Mouse (Mus musculus) lung, embryonic 14.5 days (tissue): Measurements from ENCODE around the gene Ildr2. TPM values are rescaled to one million over a fixed set of nuclear protein-coding genes. Genes with fewer than 3 reads are reported as not detected.

ENCODE experiments used
- ATAC-seq: fragments of 200-750 bp; cut with Nextera tagmentation; 2 replicates; pipeline ENCODE4 v1.8.0; 2017; ENCODE audit warnings: mild to moderate bottlenecking, moderate TSS enrichment, moderate library complexity; ENCODE audit not compliant: insufficient read depth
- DNase-seq: peaks from one replicate; pipeline ENCODE4 v3.0.0-alpha.2; 2015
- H3K27ac ChIP-seq: fragments of 300-500 bp; sonication (generic); 2 replicates; pipeline ENCODE4 v1.5.1; 2014; ENCODE audit warnings: low read depth, mild to moderate bottlenecking, moderate library complexity
- H3K27me3 ChIP-seq: fragments of 300-500 bp; sonication (generic); 2 replicates; pipeline ENCODE4 v1.6.1; 2014; ENCODE audit warnings: low read length, control low read depth; ENCODE audit not compliant: insufficient read depth
- H3K36me3 ChIP-seq: fragments of 300-500 bp; sonication (generic); 2 replicates; pipeline ENCODE4 v1.6.1; 2014; ENCODE audit warnings: control low read depth; ENCODE audit not compliant: insufficient read depth
- H3K4me1 ChIP-seq: fragments of 300-500 bp; sonication (generic); 2 replicates; pipeline ENCODE4 v1.6.1; 2014; ENCODE audit warnings: antibody characterized with exemption, control low read depth; ENCODE audit not compliant: insufficient read depth
- H3K4me2 ChIP-seq: fragments of 300-500 bp; sonication (generic); 2 replicates; pipeline ENCODE4 v1.6.1; 2014; ENCODE audit warnings: mild to moderate bottlenecking
- H3K4me3 ChIP-seq: fragments of 300-500 bp; sonication (generic); 2 replicates; pipeline ENCODE4 v1.5.1; 2014; ENCODE audit warnings: low read depth, low read length
- H3K9ac ChIP-seq: fragments of 300-500 bp; sonication (generic); 2 replicates; pipeline ENCODE4 v1.6.1; 2014
- H3K9me3 ChIP-seq: fragments of 300-500 bp; sonication (generic); 2 replicates; pipeline ENCODE4 v1.6.1; 2016; ENCODE audit warnings: low read depth, low read length, control low read depth
- CTCF ChIP-seq: IDR thresholded peaks from 2 replicates; pipeline ENCODE4 v1.5.1; 2016; ENCODE audit warnings: antibody characterized with exemption, low read depth
- WGBS: fragments of 180-500 bp; shearing (Covaris S2); extraction: QIAGEN DNeasy Blood & Tissue Kit; methylation state at CpG from one replicate; pipeline ENCODE4 v1.1.7; 2014; 5-methylcytosine and 5-hydroxymethylcytosine counted together
- polyA plus RNA-seq: library from polyadenylated mRNA; unstranded; fragments of >200 nt; fragmentation: Nextera tagmentation; extraction: Ambion mirVana; gene quantifications from 2 replicates; pipeline ENCODE4 v1.2.1, GENCODE M21; 2014

Gene Ildr2
- polyA plus RNA-seq, 1 experiment from 2014 or later = 1.3 TPM

DNA sequence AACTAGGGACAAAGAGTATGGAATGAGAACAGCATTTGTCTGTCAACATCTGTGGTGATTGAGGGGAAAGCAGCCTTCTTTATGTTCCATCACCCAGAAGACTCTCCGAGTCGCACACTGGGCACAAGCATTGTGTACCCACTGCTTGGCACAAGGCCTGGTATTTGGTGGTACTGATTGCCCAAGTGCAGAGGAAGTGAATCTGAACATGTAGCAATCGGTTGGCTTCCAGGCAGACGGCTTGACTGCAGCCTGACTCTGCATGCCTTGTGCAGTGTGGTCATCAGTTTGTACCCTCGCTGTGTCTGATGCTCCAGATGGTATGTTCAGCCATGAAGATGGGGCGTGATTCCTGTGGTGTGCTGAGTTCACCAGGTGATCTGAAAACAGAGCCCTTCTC is 85.2 kb downstream of the Ildr2 start:
- no peak overlapping the region for H3K27ac ChIP-seq
- H3K4me2 ChIP-seq = no peak overlapping the region
- no peaks in the 10 kb centered on the region for H3K36me3 ChIP-seq
- no peak overlapping the region for H3K4me3 ChIP-seq
- no peaks in the 10 kb centered on the region for H3K4me1 ChIP-seq
- H3K27me3 ChIP-seq = no peaks in the 10 kb centered on the region
- H3K9ac ChIP-seq = no peak overlapping the region
- DNase-seq = no peak
- 79% methylated on average over 6 of the region's 6 CpGs for WGBS
- ATAC-seq = no peak
- no peaks in the 10 kb centered on the region for H3K9me3 ChIP-seq
- TF ChIP-seq CTCF = no peak

DNA sequence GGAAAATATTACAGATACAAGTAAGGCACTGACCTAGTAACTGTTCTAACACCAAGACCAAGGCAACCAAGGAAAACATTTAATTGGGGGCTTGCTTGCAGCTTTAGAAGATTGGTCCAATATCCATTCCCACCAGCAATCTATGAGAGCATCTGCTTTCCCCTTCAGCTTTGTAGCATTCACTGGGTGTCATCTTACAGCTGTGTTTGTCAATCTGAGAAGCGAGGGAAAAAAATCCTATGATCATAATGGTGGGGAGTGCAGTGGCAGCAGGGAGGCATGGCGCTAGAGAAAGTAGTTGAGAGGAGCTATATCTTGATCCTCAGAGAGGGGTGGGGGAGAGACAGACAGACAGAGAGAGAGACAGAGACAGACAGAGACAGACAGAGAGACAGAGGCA is 88.1 kb downstream of the Ildr2 start:
- WGBS = 45% methylated on average over 2 of the region's 2 CpGs
- no peaks in the 10 kb centered on the region for H3K9me3 ChIP-seq
- no peak overlapping the region for H3K4me2 ChIP-seq
- H3K9ac ChIP-seq = no peak overlapping the region
- no peaks in the 10 kb centered on the region for H3K36me3 ChIP-seq
- no peaks in the 10 kb centered on the region for H3K4me1 ChIP-seq
- H3K27ac ChIP-seq = no peak overlapping the region
- DNase-seq (no peak), ATAC-seq (no peak)
- TF ChIP-seq CTCF = no peak
- no peak overlapping the region for H3K4me3 ChIP-seq
- H3K27me3 ChIP-seq = no peaks in the 10 kb centered on the region

DNA sequence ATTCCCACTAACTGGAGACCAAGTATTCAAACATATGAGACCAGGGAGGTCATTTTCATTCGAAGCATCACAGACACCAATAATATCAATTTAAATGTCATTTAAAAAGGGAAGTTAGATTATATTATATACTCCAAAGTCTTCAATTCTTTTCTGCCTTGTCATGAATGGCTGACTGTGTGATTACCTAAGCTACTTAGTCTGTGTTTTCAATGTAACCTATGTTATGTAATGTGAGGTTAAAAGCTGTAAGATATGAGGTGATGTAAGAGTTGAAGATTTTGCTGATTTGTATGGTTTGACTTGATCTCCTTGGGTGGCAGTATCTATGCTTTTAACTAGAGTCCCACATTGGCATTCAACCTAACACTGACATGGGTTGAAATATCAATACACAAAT is 88.6 kb downstream of the Ildr2 start:
- Histone ChIP-seq H3K4me1 (no peaks in the 10 kb centered on the region), H3K4me2 (no peak overlapping the region), H3K27ac (no peak overlapping the region), H3K36me3 (no peaks in the 10 kb centered on the region), H3K9me3 (no peaks in the 10 kb centered on the region), H3K4me3 (no peak overlapping the region), H3K27me3 (no peaks in the 10 kb centered on the region), H3K9ac (no peak overlapping the region)
- no peak for DNase-seq
- TF ChIP-seq CTCF = no peak
- WGBS = 64% methylated on average over 1 of the region's 1 CpGs
- ATAC-seq = no peak

DNA sequence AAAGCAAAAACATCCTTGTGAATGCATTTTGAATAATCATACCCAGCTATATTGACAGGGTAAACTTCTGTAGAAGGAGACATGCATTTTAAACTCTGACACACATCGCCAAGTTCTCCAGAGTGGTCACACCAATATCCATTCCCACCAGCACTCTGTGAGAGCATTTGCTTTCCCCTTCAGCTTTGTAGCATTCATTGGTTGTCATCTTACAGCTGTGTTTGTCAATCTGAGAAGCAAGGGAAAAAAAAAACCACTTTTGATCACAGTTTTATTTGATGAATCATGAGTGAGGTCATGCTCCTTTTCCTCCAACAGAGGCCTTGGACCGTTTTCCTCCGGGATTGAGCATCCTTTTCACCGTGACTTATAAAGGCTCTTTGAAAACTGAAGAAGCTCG is 89.6 kb downstream of the Ildr2 start:
- DNase-seq (no peak), ATAC-seq (no peak)
- no peaks in the 10 kb centered on the region for H3K4me1 ChIP-seq
- H3K9me3 ChIP-seq = no peaks in the 10 kb centered on the region
- no peak overlapping the region for H3K27ac ChIP-seq
- no peak for TF ChIP-seq CTCF
- H3K36me3 ChIP-seq = no peaks in the 10 kb centered on the region
- no peak overlapping the region for H3K9ac ChIP-seq
- H3K27me3 ChIP-seq = no peaks in the 10 kb centered on the region
- H3K4me2 ChIP-seq = no peak overlapping the region
- 53% methylated on average over 5 of the region's 5 CpGs for WGBS
- H3K4me3 ChIP-seq = no peak overlapping the region

DNA sequence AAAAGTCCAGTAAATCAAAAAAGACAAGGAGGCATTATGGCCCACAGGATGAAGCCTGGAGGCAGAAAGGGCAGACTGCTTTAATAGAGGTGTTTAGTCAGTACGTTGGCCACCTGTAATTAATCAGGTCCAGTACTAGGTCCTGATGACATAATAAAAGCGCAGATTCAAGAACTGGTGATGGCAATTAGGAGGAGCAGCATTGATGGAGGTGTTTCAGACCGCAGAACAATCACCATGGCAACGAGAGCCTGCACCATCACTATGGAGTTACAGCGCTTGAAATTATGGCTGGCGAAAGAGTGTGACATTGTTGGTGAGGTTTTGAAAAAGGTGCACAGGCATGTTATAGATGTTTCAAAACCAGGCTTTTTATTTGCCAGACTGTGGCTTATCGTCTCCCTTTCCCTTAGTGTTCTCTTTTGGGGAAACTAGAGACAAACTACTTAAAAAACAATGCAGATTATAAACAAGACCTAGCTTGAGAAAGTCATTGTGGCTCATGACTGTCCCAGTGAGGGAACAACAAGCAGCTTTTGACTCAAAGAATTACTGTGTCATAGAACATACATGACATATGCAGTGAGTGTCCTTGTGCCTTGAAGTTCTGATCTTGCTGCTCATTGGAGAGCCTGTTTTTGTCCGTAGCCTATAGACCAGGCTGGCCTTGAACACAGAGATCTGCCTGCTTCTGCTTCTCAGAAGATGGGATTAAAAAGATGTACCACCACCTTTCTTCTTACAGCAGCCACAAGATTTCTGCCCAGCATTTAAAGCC is 90.5 kb downstream of the Ildr2 start:
- no peak for DNase-seq

DNA sequence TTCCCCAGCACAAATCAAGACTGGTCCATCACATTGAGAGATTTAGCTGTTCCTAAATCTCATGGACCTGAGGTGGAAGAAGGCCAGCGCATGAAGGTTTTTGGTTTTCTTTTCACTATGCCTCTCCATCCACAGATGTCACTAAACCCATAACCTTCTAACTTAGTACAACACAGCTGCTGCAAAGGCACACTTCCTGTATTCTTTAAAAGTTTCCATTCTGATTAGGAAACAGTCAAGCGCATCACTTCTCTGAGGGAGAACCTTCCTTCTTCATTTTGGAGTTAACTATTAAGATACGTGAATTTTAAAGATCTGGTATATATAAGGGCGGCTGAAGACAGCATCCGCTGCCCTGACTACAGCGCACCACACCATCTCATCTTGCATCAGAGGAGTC is 91.7 kb downstream of the Ildr2 start:
- Histone ChIP-seq H3K36me3 (no peaks in the 10 kb centered on the region), H3K27me3 (no peaks in the 10 kb centered on the region), H3K4me3 (no peak overlapping the region), H3K4me1 (no peaks in the 10 kb centered on the region), H3K4me2 (no peak overlapping the region), H3K27ac (no peak overlapping the region), H3K9ac (no peak overlapping the region), H3K9me3 (no peaks in the 10 kb centered on the region)
- TF ChIP-seq CTCF = no peak
- DNase-seq (no peak), ATAC-seq (no peak)
- WGBS = 95% methylated on average over 6 of the region's 6 CpGs

More for the DNA sequence above, 90.5 kb downstream of the Ildr2 start:
- Histone ChIP-seq H3K27me3 (no peaks in the 10 kb centered on the region), H3K9me3 (no peaks in the 10 kb centered on the region), H3K4me1 (no peaks in the 10 kb centered on the region), H3K27ac (no peak overlapping the region), H3K4me2 (no peak overlapping the region), H3K9ac (no peak overlapping the region), H3K4me3 (no peak overlapping the region), H3K36me3 (no peaks in the 10 kb centered on the region)
- no peak for TF ChIP-seq CTCF
- no peak for ATAC-seq
- WGBS = 83% methylated on average over 8 of the region's 8 CpGs

DNA sequence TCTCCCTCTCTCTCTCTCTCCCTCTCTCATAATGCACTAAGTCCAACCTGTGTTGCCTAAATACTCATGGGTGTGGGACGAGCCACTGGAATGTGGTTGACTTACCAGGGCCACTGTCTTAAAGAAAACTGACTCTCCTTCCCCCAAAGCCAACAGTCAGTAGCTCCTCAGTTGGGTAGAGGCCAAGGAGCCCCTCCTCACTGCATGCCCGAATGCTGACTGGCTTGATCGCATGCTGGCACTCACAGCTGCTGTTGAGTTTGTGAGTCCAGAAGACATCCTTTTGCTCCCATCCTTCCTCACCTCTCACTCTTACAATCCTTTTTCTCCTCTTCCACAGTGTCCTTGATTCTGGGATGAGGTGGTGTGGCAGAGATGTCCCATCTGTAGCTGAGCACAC is 93.0 kb downstream of the Ildr2 start:
- H3K9ac ChIP-seq = no peak overlapping the region
- no peak overlapping the region for H3K4me3 ChIP-seq
- H3K9me3 ChIP-seq = no peaks in the 10 kb centered on the region
- no peak for TF ChIP-seq CTCF
- H3K27ac ChIP-seq = no peak overlapping the region
- WGBS = 59% methylated on average over 3 of the region's 3 CpGs
- ATAC-seq = no peak
- no peak for DNase-seq
- H3K4me2 ChIP-seq = no peak overlapping the region
- H3K36me3 ChIP-seq = no peaks in the 10 kb centered on the region
- no peaks in the 10 kb centered on the region for H3K4me1 ChIP-seq
- H3K27me3 ChIP-seq = no peaks in the 10 kb centered on the region

DNA sequence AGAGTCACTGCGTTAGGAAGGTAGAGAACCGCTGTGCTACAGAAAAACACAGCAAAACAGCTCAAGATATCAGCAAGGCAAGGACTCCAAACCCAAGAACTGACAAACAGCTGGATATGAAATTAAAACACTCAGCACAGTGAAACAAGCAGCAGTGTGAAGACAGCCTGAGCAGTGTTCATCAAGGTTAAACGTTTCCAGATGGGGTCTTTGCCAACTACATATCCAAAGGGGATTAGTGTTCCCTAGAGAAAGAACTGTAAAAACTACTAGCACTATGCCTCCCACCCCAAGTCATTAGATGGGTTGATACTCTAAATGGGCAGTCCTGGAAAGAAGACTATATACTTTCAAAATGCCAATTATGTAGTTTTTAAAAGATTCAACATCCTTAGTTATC is 95.4 kb downstream of the Ildr2 start:
- DNase-seq (no peak), ATAC-seq (no peak)
- Histone ChIP-seq H3K9ac (no peak overlapping the region), H3K4me2 (no peak overlapping the region), H3K36me3 (no peaks in the 10 kb centered on the region), H3K9me3 (no peaks in the 10 kb centered on the region), H3K27ac (no peak overlapping the region), H3K27me3 (no peaks in the 10 kb centered on the region), H3K4me3 (no peak overlapping the region), H3K4me1 (no peaks in the 10 kb centered on the region)
- TF ChIP-seq CTCF = no peak
- WGBS = 62% methylated on average over 3 of the region's 3 CpGs
